Mouse (Mus musculus) limb, embryonic 10.5 days (tissue): Measurements from ENCODE around the gene Gabbr1. TPM values are rescaled to one million over a fixed set of nuclear protein-coding genes. Genes with fewer than 3 reads are reported as not detected.
A peak's percentile ranks its signal among the peaks of the same experiment; 100 is the strongest.

Experiments
- DNase-seq: peaks from one replicate; pipeline ENCODE4 v3.0.0-alpha.2; 2017; ENCODE audit warnings: low spot score
- H3K27ac ChIP-seq: fragments of 300-500 bp; sonication (generic); 2 replicates; pipeline ENCODE4 v1.5.1; 2016; ENCODE audit warnings: mild to moderate bottlenecking
- H3K27me3 ChIP-seq: fragments of 300-500 bp; sonication (generic); 2 replicates; pipeline ENCODE4 v1.6.1; 2016; ENCODE audit warnings: low read depth, mild to moderate bottlenecking; ENCODE audit not compliant: poor library complexity, severe bottlenecking
- H3K36me3 ChIP-seq: fragments of 300-500 bp; sonication (generic); 2 replicates; pipeline ENCODE4 v1.6.1; 2016; ENCODE audit warnings: mild to moderate bottlenecking, moderate library complexity
- H3K4me1 ChIP-seq: fragments of 300-500 bp; sonication (generic); 2 replicates; pipeline ENCODE4 v1.6.1; 2016
- H3K4me3 ChIP-seq: fragments of 300-500 bp; sonication (generic); 2 replicates; pipeline ENCODE4 v1.5.1; 2016; ENCODE audit warnings: mild to moderate bottlenecking, moderate library complexity
- H3K9me3 ChIP-seq: fragments of 300-500 bp; sonication (generic); replicated peaks from 2 replicates; pipeline ENCODE4 v1.6.1; 2016; ENCODE audit warnings: mild to moderate bottlenecking
- WGBS: fragments of 180-500 bp; shearing (Covaris S2); methylation state at CpG from one replicate; pipeline ENCODE4 v1.1.7; 2016; 5-methylcytosine and 5-hydroxymethylcytosine counted together
- polyA plus RNA-seq: library from polyadenylated mRNA; unstranded; fragments of >200 nt; fragmentation: Nextera tagmentation; extraction: Ambion mirVana; gene quantifications from 2 replicates; pipeline ENCODE4 v1.2.1, GENCODE M21; 2016

Gene Gabbr1
- polyA plus RNA-seq, 1 experiment from 2014 or later = 9.0 TPM

DNA sequence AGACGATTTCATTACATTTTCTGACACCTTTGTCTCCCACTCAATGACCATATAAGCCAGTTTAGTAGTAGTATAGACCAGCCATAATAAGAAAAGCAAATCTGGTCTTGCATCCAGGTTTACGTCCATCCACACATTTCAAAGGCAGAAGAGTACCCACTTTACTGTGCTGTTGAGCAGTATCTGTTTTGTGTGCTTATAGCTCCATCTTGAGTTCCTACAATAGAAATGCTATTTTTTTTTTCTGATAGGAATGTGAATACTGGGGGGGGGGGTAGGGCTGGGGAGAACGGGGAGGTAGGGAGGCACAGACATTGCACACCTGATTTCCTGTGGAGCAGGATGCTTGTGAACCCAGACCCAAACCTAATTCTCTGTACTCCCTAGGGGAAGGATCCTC is 2.2 kb downstream of the Gabbr1 start:
- DNase-seq = no peak
- no peak overlapping the region for H3K4me3 ChIP-seq
- WGBS = 39% methylated on average over 3 of the region's 3 CpGs

DNA sequence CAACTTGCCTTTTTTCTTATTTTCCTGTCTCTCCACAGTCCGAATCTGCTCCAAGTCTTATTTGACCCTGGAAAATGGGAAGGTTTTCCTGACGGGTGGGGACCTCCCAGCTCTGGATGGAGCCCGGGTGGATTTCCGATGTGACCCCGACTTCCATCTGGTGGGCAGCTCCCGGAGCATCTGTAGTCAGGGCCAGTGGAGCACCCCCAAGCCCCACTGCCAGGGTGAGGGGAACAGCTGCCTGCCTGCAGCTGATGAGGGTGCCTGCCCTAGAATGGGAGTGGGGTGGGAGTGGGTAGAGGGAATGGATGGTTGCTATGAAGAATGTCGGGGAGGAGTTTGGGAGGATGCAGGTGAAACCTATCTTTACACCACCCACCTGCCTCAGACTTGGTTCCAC is 2.6 kb downstream of the Gabbr1 start:
- Histone ChIP-seq H3K36me3 (peaks cover 4% of the 10 kb centered on the region; the same call in 1 of the 2 replicates), H3K4me3 (no peak overlapping the region), H3K27me3 (peaks cover 29% of the 10 kb centered on the region), H3K9me3 (no peaks in the 10 kb centered on the region), H3K4me1 (peaks cover 48% of the 10 kb centered on the region), H3K27ac (no peak overlapping the region)
- 66% methylated on average over 7 of the region's 7 CpGs for WGBS
- DNase-seq = no peak

More for the DNA sequence above, 2.2 kb downstream of the Gabbr1 start:
- no peaks in the 10 kb centered on the region for H3K9me3 ChIP-seq
- H3K27ac ChIP-seq = no peak overlapping the region
- H3K36me3 ChIP-seq = no peaks in the 10 kb centered on the region
- peaks cover 48% of the 10 kb centered on the region for H3K4me1 ChIP-seq
- H3K27me3 ChIP-seq = peaks cover 29% of the 10 kb centered on the region

DNA sequence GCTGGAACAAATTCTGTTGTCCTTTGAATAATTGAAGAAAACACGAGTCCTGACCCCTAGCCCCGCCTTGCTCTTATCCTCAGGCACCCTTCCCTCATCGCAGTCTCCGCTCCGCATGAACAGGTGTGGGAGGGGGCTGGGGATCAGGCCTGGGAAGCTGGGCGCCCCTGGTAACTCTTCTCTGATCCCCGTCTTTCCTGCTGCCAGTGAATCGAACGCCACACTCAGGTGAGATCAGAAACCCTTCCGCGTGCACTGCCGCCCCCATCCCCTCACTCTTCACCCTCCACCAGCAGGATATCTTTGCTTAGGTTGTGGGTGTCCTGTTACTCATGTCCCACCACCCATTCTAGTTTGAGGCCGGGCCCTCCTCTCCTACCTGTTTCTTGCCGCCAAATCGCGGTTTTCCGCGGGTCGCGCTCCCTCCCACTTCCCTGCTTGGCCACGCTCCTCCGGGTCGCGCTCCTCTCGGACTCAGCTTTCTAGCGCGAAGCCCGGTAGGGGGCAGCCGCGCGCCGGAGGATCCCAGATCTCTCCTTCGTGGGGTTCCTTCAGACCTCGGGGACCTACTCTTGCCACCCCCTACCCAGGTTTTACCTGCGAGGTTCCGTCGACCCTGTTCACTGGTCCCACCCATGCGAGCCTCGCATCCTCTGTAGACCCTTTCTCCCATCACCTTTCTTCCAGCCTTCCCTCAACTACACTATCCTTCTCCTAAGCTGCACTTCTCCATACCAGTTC is 4.0 kb downstream of the Gabbr1 start:
- peak; percentile 82 for DNase-seq
- peaks cover 48% of the 10 kb centered on the region for H3K4me1 ChIP-seq
- H3K27me3 ChIP-seq = peaks cover 29% of the 10 kb centered on the region
- H3K27ac ChIP-seq = peak overlapping the region; percentile 81; the same call in 1 of the 2 replicates
- peaks cover 16% of the 10 kb centered on the region for H3K36me3 ChIP-seq
- peak overlapping the region; percentile 64 for H3K4me3 ChIP-seq
- 2% methylated on average over 39 of the region's 39 CpGs for WGBS
- no peaks in the 10 kb centered on the region for H3K9me3 ChIP-seq

DNA sequence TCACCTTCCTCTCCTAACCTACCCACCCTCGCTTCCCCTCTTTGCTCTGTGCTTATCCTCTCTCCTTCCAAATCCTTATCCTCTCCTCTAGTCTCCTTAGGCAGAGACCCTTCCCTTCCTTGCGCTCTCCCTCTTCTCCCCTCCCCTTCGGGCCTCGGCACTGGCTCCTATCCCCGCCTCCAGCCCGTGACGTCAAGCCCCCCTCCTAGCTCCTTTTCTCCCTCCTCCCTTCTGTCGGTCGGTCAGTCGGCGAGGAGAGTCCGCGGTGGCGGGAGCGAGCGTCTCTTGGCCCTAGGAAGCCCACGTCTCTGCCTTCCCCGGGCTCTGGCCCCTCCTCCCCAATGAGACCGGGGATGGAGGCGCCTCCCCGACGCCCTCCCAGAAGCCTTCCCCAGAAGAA is 4.6 kb downstream of the Gabbr1 start:
- WGBS = 2% methylated on average over 22 of the region's 22 CpGs
- Histone ChIP-seq H3K36me3 (peaks cover 23% of the 10 kb centered on the region), H3K4me3 (peak overlapping the region; percentile 64), H3K27ac (peak overlapping the region; percentile 81), H3K27me3 (peaks cover 29% of the 10 kb centered on the region), H3K9me3 (no peaks in the 10 kb centered on the region), H3K4me1 (peaks cover 43% of the 10 kb centered on the region)
- peak; percentile 84 for DNase-seq

DNA sequence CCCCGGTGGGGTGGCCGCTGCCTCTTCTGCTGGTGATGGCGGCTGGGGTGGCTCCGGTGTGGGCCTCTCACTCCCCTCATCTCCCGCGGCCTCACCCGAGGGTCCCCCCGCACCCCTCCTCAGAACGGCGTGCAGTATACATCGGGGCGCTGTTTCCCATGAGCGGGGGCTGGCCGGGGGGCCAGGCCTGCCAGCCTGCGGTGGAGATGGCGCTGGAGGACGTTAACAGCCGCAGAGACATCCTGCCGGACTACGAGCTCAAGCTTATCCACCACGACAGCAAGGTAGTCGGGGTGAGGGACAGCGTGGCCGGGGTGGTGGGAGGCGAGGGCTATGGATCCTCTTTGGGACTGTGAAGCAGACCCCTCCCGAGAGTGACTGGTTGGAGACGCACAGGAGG is 5.1 kb downstream of the Gabbr1 start:
- Histone ChIP-seq H3K27ac (peak overlapping the region; percentile 81), H3K4me1 (peaks cover 43% of the 10 kb centered on the region), H3K9me3 (no peaks in the 10 kb centered on the region), H3K36me3 (peaks cover 28% of the 10 kb centered on the region), H3K4me3 (peak overlapping the region; percentile 64), H3K27me3 (peaks cover 29% of the 10 kb centered on the region)
- no peak for DNase-seq
- 2% methylated on average over 27 of the region's 27 CpGs for WGBS

DNA sequence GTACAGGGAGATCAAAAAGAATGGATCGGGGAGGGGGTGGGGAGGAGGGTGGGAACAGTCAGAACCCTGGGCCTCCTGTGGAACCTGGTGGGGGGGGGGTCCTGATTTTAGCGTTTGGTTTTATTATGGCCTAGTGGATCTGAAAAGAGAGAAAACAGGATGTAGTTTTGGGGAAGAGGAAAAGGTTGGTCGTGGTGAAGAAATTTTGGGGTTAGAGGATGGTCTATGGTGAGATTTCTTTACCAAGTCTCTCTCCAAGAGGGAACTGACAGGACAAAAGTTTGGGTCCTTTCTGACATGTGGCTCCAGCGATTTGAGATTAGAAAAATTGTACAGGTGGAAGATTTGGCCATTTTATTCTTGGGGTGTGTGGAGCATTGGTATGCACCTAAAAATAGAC is 6.0 kb downstream of the Gabbr1 start:
- WGBS = 52% methylated on average over 4 of the region's 4 CpGs
- Histone ChIP-seq H3K9me3 (no peaks in the 10 kb centered on the region), H3K36me3 (peaks cover 36% of the 10 kb centered on the region), H3K4me1 (peaks cover 43% of the 10 kb centered on the region), H3K27me3 (peaks cover 29% of the 10 kb centered on the region), H3K27ac (no peak overlapping the region), H3K4me3 (no peak overlapping the region)
- DNase-seq = no peak

DNA sequence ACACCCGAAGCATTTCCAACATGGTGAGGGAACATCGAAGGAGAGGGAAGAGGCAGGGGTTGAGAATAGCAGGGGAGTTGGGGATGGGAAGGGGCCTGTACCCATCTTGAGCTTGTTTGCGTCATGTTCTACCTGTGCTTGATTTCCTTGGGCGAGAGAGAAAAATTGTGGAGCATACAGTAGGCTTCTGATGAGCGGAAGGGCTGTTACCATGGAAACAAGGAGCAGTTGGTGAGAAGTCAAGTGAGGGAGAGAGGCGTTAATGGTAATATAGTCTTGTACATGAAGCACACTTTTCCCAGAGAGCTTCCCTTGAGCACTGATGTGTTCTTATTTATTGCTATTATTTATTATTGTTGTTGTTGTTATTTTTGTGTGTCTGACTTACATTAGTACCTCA is 11.2 kb downstream of the Gabbr1 start:
- no peak for DNase-seq
- H3K36me3 ChIP-seq = peaks cover 86% of the 10 kb centered on the region
- 93% methylated on average over 6 of the region's 6 CpGs for WGBS

DNA sequence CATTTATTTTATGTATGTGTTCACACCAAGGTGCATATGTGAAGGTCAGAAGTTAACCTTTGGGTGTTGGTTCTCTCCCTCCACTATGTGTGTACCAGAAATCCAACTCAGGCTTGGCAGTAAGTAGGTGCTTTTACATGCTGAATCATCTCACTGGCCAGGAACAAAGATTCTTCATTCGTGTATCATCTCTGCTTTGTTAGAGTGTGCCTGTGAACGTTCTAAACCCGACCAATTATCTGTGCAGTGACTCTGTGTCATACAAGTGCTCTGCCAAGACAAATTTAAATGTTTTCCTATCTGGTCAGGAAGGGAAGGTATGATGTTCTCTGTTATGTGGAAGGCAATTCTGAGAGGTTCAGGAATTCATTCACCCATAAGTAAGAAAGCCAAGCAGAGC is 15.7 kb downstream of the Gabbr1 start:
- Histone ChIP-seq H3K4me3 (no peak overlapping the region), H3K4me1 (no peaks in the 10 kb centered on the region), H3K9me3 (no peaks in the 10 kb centered on the region), H3K27ac (no peak overlapping the region), H3K36me3 (peaks cover 97% of the 10 kb centered on the region), H3K27me3 (no peaks in the 10 kb centered on the region)
- DNase-seq = no peak
- 93% methylated on average over 3 of the region's 3 CpGs for WGBS

More for the DNA sequence above, 11.2 kb downstream of the Gabbr1 start:
- Histone ChIP-seq H3K4me1 (peaks cover 10% of the 10 kb centered on the region), H3K9me3 (no peaks in the 10 kb centered on the region), H3K27ac (no peak overlapping the region), H3K4me3 (no peak overlapping the region), H3K27me3 (no peaks in the 10 kb centered on the region)

DNA sequence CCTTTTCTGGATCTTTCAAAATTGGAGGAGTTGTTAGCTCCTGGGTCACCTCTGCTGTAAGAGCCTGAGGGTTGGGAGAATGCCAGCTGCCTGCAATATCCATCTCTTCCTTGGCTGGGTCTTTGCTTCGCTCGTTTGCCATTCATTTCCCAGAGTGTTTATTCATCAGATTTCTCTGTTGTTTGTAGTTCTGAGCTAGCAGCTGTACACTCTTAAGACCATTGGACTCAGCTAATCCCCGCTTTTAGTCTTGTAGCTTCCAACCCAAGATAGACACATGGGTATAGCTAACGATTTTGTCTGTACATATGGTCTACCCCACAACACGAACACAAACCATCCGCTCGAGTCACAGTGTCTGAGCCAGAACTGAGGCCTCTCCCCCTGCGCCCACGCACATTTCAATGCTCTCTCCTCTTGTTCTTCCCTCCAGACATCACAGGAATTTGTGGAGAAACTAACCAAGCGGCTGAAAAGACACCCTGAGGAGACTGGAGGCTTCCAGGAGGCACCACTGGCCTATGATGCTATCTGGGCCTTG is 16.4 kb downstream of the Gabbr1 start:
- DNase-seq = no peak
- H3K36me3 ChIP-seq = peaks cover 97% of the 10 kb centered on the region
- WGBS = 92% methylated on average over 10 of the region's 10 CpGs

DNA sequence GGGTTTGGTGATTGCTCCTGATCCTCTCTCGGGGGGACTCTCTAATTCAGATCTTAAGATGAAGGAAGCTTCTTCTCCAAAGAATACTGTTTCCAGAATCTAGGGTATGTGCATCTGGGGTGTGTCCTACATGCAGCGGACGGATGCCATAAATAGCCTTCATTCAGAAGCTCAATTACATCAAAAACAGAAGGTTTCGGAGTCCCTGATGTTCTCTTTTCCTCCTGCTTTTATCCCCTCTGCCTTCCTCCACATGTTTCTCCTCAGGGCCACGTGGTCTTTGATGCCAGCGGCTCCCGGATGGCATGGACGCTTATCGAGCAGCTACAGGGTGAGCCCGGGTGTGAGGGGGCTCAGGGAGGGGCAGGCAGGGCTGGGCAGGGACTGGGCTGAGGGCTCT is 17.3 kb downstream of the Gabbr1 start:
- peaks cover 98% of the 10 kb centered on the region for H3K36me3 ChIP-seq

More for the DNA sequence above, 16.4 kb downstream of the Gabbr1 start:
- Histone ChIP-seq H3K4me3 (no peak overlapping the region), H3K27ac (no peak overlapping the region), H3K9me3 (no peaks in the 10 kb centered on the region), H3K4me1 (no peaks in the 10 kb centered on the region), H3K27me3 (no peaks in the 10 kb centered on the region)

DNA sequence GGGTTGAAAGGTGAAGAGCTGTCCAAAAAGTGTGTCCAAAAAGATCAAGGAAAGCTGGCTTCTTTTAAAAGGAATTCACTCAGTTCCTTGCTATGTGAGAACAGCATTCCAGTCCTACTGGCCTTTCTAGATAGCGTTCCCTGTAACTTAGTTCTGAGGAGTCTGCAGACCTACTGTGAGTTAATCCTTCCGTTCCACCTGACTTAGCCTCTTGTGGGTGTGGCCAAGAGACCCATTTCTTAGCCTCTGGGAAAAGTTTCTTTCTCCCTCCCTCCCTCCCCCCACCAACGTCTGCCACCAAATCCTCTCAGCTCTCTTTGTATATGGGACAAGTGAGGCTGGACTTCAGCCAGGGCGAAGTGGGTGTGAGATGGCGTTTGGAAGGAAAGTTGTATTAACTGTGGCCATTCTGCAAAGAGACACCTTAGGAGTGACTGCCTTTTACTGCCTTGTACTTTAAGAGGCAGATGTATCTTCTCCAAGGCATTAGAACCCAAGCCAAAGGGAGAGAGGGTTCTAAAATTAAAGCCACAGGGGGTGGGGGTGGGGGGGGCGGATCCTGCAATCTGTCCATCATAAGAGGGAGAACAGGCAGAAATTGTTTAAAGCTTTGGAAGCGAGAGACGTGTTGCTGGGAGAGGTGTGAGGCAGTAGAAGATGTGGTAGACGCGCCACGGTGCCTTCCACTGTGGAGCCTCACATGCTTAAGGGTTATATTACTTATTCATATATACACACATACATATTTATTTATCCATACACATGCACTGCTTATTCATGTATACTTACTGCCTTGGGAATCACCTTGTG is 18.1 kb downstream of the Gabbr1 start:
- H3K36me3 ChIP-seq = peaks cover 98% of the 10 kb centered on the region
- no peaks in the 10 kb centered on the region for H3K9me3 ChIP-seq
- no peak overlapping the region for H3K4me3 ChIP-seq
- 89% methylated on average over 11 of the region's 11 CpGs for WGBS
- no peak for DNase-seq
- no peak overlapping the region for H3K27ac ChIP-seq
- H3K27me3 ChIP-seq = no peaks in the 10 kb centered on the region
- H3K4me1 ChIP-seq = no peaks in the 10 kb centered on the region

More for the DNA sequence above, 17.3 kb downstream of the Gabbr1 start:
- no peak for DNase-seq
- Histone ChIP-seq H3K4me1 (no peaks in the 10 kb centered on the region), H3K27ac (no peak overlapping the region), H3K27me3 (no peaks in the 10 kb centered on the region), H3K9me3 (no peaks in the 10 kb centered on the region), H3K4me3 (no peak overlapping the region)
- 79% methylated on average over 10 of the region's 10 CpGs for WGBS

DNA sequence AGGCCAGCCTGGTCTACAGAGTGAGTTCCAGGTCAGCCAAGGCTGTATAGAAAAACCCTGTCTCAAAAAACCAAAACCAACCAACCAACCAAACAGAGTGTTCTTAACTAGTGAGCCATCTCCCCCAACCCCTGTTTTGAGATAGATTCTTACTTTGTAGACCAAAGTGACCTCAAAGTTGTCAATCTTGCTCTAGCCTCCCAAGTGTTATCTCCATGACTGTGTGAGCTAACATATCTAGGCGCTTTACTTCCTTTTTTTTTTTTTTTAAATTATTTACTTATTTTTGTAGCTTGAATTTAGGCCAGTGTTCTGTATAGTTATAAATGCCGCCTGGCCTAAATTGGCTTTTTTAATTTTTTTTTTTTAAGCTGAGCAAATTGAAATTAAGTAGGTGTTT is 20.2 kb downstream of the Gabbr1 start:
- 95% methylated on average over 2 of the region's 2 CpGs for WGBS
- no peaks in the 10 kb centered on the region for H3K9me3 ChIP-seq
- H3K27me3 ChIP-seq = no peaks in the 10 kb centered on the region
- no peak overlapping the region for H3K27ac ChIP-seq
- DNase-seq = no peak
- peaks cover 99% of the 10 kb centered on the region for H3K36me3 ChIP-seq
- no peaks in the 10 kb centered on the region for H3K4me1 ChIP-seq
- no peak overlapping the region for H3K4me3 ChIP-seq

DNA sequence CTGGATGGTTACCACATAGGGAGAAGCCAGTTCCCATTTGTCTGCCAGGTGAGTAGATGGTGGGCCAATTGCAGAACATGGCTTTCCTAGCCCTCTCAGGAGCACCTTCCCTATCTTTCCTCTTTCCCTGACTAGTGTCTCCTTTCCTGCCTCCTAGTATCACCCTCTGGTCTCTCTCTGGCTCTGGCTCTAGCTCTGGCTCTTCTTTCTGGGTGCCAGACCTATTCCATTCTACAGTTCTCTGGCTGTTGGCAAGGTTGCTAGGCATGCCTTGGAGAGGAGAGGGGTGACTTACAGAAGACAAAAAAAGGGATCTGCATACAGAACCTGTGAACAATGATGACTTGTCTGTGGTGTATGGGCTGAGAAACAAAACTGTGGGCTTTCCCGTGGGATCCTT is 22.1 kb downstream of the Gabbr1 start:
- whole genome bisulfite sequencing = 92% methylated on average over 1 of the region's 1 CpGs
- Histone ChIP-seq H3K4me1 (no peaks in the 10 kb centered on the region), H3K36me3 (peaks cover 99% of the 10 kb centered on the region), H3K27ac (no peak overlapping the region), H3K27me3 (no peaks in the 10 kb centered on the region), H3K9me3 (no peaks in the 10 kb centered on the region), H3K4me3 (no peak overlapping the region)
- DNase-seq = no peak
